Mouse (Mus musculus): Measurements from ENCODE around the gene Zfp941.
"Not testable (repeated sequence)": the region's sequence is repeated elsewhere in the genome, so short reads cannot be mapped to it uniquely, and the experiment has no call there.

The Zfp941 gene

DNA sequence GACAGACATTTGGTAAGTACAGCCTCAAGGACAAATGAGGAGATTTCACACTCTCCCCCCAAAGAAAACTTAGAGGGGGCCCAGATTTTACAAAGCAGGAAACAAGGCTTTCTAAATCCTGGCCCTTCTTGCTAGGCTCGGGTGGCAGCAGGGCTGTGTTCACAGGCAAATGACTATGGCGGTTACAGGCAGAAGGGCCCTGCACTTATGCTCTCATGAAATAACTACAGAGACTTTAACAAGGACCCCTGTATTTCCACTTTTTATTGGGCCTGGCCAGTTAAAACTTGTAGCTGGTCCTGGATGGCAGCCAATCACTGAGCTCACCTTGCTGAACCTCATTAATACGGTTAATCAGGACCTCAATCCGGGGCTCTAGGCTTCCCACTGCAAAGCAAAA lies 41.4 kb downstream of the Zfp941 start:
- no peak for DNase-seq (ENCODE audit: low read depth)

GRCm38 (mm10) chr7:140765888-140766739 lies 55.9 kb downstream of the Zfp941 start:
- DNase-seq (ENCODE audit: low read depth) = no peak

DNA sequence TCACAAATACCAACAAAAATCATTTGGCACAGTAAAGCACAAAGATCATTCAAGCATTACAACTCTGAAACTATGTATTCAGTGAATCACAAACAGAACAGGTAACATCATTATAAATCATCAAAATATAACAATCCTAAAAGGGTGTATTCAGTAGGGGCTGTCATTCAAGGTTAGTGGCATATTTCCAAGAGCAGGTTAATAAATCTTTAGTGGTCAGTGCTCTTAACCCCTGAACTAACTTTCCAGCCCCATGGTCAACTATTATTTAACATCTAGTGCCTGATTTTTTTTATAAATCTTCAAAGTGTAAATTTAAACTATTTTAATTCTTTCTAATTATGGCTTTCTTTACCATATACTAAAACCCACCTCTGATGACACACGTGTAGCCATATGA lies 56.6 kb downstream of the Zfp941 start:
- not testable (repeated sequence) for DNase-seq (ENCODE audit: low read depth)

GRCm38 (mm10) chr7:140763447-140764020 lies 58.4 kb downstream of the Zfp941 start, which contains the start of gene Cyp2e1:
Cyp2e1 (plus strand) TSS chr7:140763739.
- no peak for DNase-seq (ENCODE audit: low read depth)

GRCm38 (mm10) chr7:140760647-140761046 lies 61.3 kb downstream of the Zfp941 start:
- no peak for DNase-seq (ENCODE audit: low read depth)

All from NIH3T3 (cell line).